Mouse (Mus musculus): ENCODE results near the gene Pclo. TPM values are rescaled to one million over a fixed set of nuclear protein-coding genes. Genes with fewer than 3 reads are reported as not detected.
"Not testable (repeated sequence)": the region's sequence is repeated elsewhere in the genome, so short reads cannot be mapped to it uniquely, and the experiment has no call there.

Gene Pclo
- polyA plus RNA-seq, 1 experiment from 2014 or later = 4.4 TPM

DNA sequence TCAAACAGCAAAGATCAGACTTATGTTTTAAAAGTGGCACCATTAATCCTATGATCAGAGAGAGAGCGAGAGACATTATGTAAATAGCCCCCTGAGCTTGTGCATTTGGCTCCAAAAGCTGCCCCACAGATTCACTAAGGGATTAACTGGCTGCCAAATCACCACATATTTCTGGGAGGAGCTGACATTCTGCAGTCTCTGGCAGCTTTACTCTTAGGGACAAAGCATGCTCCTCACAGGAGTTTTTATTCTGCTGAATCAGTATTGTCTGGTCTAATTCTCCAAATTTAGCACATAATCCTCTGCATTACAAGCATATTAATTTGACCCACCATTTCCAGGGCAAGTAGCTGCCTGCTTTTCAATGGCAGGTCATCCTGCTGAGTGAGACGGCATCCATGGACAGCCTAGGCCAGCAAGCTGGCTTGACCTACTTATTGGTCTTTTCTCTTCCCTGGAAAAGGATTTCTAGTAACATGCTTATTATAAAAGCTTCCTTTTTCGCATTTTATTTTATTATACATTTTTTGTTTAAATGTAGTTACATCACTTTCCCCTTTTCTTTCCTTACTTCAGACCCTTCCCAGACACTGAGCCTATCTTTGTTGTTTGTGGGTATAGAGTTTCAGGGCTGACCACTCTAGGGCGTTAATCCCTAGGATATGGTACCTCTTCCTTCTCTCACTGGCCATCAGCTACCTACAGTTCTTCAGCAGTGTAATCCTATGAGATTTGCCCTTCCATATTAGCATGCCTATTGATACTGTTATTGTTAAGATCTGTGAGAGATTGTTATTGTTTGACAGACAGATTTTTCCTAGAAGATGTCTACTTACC is 319.7 kb downstream of the Pclo start:
- no peak overlapping the region for H3K27ac ChIP-seq (ENCODE audit: low read depth, low read length)
- ATAC-seq = peak; percentile 89

DNA sequence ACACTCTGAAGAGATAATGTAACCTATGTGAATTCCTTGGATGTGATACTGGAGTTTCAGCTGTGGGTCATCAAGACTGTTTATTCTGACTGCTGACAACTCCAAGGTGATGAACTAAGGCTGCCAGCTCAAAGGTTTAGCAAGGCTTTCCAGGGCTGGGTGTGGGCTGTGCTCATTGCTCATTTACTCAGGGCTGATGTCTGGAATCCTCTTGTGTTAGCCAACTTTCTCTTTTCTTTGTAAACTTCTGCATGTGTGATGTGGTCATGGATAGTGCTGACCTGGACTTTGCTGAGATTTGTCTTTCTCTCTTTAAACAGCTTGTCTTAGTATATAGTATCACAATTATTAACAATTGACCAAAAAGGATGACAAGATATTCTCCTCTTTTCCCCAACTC is 338.9 kb downstream of the Pclo start:
- Histone ChIP-seq H3K36me3 (ENCODE audit: control insufficient read depth, insufficient read depth, low read length) (no peaks in the 10 kb centered on the region), H3K9me3 (replicated peaks; ENCODE audit: control insufficient read depth, low read length) (no peaks in the 10 kb centered on the region), H3K27ac (ENCODE audit: low read depth, low read length) (no peak overlapping the region), H3K4me2 (ENCODE audit: low read length) (no peak overlapping the region), H3K4me3 (ENCODE audit: low read depth, low read length) (no peak overlapping the region), H3K4me1 (ENCODE audit: control insufficient read depth, insufficient read depth, low read length) (no peaks in the 10 kb centered on the region), H3K27me3 (replicated peaks; ENCODE audit: control insufficient read depth, insufficient read depth, low read length) (no peaks in the 10 kb centered on the region), H3K9ac (ENCODE audit: low read length) (no peak overlapping the region)
- ATAC-seq (no peak), DNase-seq (ENCODE audit: low spot score) (no peak)

More for the DNA sequence above, 319.7 kb downstream of the Pclo start:
- Histone ChIP-seq H3K9ac (ENCODE audit: low read length) (no peak overlapping the region), H3K4me1 (ENCODE audit: control insufficient read depth, insufficient read depth, low read length) (no peaks in the 10 kb centered on the region), H3K4me2 (ENCODE audit: low read length) (no peak overlapping the region), H3K9me3 (replicated peaks; ENCODE audit: control insufficient read depth, low read length) (no peaks in the 10 kb centered on the region), H3K27me3 (replicated peaks; ENCODE audit: control insufficient read depth, insufficient read depth, low read length) (no peaks in the 10 kb centered on the region), H3K4me3 (ENCODE audit: low read depth, low read length) (no peak overlapping the region), H3K36me3 (ENCODE audit: control insufficient read depth, insufficient read depth, low read length) (no peaks in the 10 kb centered on the region)
- peak; percentile 81 for DNase-seq (ENCODE audit: low spot score)
- WGBS = 42% methylated on average over 4 of the region's 4 CpGs

DNA sequence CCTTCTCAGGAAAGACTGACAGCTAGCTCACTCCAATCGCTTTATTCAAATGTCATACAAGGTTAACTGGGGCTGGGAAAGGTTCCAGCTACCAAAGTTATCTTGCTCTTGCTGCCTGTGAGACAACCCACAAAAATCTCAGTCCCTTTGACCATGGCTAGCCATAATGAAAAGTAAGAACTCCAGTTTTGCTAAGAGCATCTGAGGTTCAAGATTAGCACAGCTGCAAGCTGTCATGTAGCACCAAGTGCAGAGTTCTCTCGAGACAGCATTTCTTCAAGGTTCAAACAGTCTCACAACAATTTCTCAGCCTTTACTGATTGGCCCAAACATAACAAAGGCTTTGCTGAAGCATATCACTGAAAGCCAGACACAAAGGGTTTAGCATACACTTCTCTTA is 370.6 kb downstream of the Pclo start:
- not testable (repeated sequence) for H3K9me3 ChIP-seq (replicated peaks; ENCODE audit: control insufficient read depth, low read length); H3K4me3 ChIP-seq (ENCODE audit: low read depth, low read length); H3K9ac ChIP-seq (ENCODE audit: low read length); ATAC-seq; H3K4me1 ChIP-seq (ENCODE audit: control insufficient read depth, insufficient read depth, low read length); DNase-seq (ENCODE audit: low spot score); H3K27me3 ChIP-seq (replicated peaks; ENCODE audit: control insufficient read depth, insufficient read depth, low read length); H3K36me3 ChIP-seq (ENCODE audit: control insufficient read depth, insufficient read depth, low read length); H3K4me2 ChIP-seq (ENCODE audit: low read length); H3K27ac ChIP-seq (ENCODE audit: low read depth, low read length)
- WGBS = 92% methylated on average over 2 of the region's 2 CpGs

DNA sequence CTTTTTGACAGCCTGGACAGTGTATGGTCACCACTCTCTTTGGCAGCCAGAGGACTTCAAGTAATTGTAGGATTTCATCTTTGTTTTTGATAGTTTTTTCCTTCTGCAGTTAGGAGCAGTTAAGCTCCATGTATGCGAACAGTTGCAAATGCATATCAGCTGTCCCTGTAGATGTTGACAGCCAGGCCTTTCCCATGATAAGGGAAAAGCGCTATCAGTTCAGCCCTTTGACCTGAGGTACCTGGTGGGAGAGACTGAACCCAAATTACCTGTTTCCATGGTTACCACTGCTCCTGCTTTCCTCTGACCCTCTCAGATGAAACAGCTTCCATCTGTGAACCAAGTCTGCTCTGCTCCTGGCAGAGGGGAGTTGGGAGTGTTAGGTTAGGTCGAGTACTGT is 377.5 kb downstream of the Pclo start:
- Histone ChIP-seq H3K9ac (ENCODE audit: low read length) (no peak overlapping the region), H3K4me2 (ENCODE audit: low read length) (no peak overlapping the region), H3K36me3 (ENCODE audit: control insufficient read depth, insufficient read depth, low read length) (no peaks in the 10 kb centered on the region), H3K27me3 (replicated peaks; ENCODE audit: control insufficient read depth, insufficient read depth, low read length) (no peaks in the 10 kb centered on the region), H3K4me3 (ENCODE audit: low read depth, low read length) (no peak overlapping the region), H3K9me3 (replicated peaks; ENCODE audit: control insufficient read depth, low read length) (no peaks in the 10 kb centered on the region), H3K27ac (ENCODE audit: low read depth, low read length) (no peak overlapping the region), H3K4me1 (ENCODE audit: control insufficient read depth, insufficient read depth, low read length) (no peaks in the 10 kb centered on the region)
- no peak for ATAC-seq
- WGBS = 77% methylated on average over 3 of the region's 3 CpGs
- DNase-seq (ENCODE audit: low spot score) = no peak

DNA sequence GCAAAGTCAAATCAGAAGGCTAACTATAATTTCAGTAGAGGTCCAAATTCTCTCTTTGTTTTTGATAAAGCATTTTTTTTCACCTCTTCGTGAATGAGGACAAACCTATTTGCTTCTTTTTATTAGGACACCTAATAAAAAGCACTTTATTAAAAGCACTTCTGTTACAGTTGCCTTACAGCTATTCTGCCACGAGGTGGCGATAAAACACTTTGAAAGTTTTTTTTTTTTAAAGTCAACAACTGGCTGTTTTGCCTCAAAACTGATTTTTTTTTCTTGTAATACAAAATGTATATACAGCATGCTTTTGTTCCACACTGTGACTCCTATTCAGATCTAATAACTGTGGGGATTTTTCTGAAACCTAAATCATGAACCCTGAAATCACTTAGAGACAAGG is 388.8 kb downstream of the Pclo start:
- H3K4me3 ChIP-seq (ENCODE audit: low read depth, low read length); H3K36me3 ChIP-seq (ENCODE audit: control insufficient read depth, insufficient read depth, low read length); H3K27me3 ChIP-seq (replicated peaks; ENCODE audit: control insufficient read depth, insufficient read depth, low read length); H3K4me1 ChIP-seq (ENCODE audit: control insufficient read depth, insufficient read depth, low read length); H3K9ac ChIP-seq (ENCODE audit: low read length); H3K27ac ChIP-seq (ENCODE audit: low read depth, low read length); DNase-seq (ENCODE audit: low spot score); H3K9me3 ChIP-seq (replicated peaks; ENCODE audit: control insufficient read depth, low read length); ATAC-seq; H3K4me2 ChIP-seq (ENCODE audit: low read length): not testable (repeated sequence)
- whole genome bisulfite sequencing = 20% methylated on average over 3 of the region's 3 CpGs
